Mouse (Mus musculus): ENCODE measurements around the gene Hoxc8. TPM values are rescaled to one million over a fixed set of nuclear protein-coding genes. Genes with fewer than 3 reads are reported as not detected.

The Hoxc8 gene
- polyA plus RNA-seq, 1 experiment = 2.6 TPM

DNA sequence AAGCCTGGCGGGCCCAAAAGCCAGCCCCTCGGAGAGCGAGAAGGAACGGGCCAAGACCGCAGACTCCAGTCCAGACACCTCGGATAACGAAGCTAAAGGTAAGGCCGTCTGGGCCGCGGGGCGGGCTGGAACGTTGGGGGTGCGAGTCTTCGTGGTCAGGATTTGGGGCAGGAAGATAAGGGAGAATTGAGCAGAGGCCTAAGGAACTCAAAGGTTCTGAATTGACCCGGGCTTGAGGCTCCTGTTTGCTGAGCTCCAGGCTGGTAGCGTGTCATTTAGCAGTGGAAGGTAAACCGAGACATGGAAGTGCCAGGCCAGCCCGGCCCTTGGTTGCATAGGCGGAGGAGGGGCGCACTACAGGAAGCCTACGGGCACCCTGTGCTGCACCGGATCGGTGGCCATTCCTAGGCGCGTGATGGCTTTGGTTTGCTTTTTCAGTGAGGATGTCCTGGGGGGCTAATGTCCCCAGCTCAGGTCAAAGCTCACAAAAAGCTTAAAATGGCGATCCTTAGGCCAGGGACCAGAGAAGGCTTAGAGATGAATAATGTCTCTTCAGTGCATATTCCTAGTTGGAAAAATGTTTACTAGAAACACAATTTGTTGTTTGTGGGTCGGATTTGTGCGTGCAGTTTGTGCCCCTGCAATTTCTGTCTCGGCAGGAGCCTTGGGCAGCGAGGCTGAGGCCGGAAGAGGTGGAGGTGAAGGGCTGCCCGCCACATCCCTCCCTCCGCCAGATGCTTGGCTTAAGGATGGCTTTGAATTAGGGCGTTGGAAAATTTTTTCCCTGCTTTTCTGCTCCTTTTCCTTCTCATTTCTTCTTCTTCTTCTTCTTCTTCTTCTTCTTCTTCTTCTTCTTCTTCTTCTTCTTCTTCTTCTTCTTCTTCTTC lies 22.7 kb upstream of the Hoxc8 start:
- 9% methylated on average over 34 of the region's 34 CpGs for WGBS
- H3K4me1 ChIP-seq (ENCODE audit: control insufficient read depth, insufficient read depth, low read length) = no peaks in the 10 kb centered on the region
- H3K27ac ChIP-seq (ENCODE audit: control insufficient read depth, insufficient read depth, low read depth, low read length, poor library complexity) = no peak overlapping the region
- TF ChIP-seq POLR2A (IDR thresholded peaks at IDR 0.05; ENCODE audit: borderline replicate concordance, control insufficient read depth, low read depth, low read length) (no peak), CTCF (IDR thresholded peaks at IDR 0.05; ENCODE audit: control insufficient read depth, insufficient read depth, low read length) (no peak)
- H3K4me3 ChIP-seq (replicated peaks; ENCODE audit: control insufficient read depth, low read depth, low read length) = no peak overlapping the region

DNA sequence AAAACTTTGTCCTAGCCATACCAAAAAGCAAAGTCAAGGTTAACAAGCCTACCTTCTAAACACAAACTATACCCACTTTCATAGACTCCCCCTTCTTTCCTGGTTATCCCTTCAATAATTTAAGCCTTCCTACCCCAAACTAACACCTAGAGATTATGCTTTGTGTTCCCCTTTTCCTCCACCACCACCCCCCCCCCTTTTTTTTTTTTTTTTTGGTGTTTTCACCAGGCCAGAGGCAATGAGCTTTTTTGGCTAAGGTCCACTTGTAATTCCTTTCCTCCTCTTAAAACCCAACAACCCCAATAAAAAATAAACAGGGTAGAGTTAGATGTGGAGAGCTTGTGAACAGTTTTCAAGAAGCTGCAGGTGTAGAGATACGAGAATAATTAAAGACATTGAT lies 21.1 kb upstream of the Hoxc8 start:
- no peaks in the 10 kb centered on the region for H3K4me1 ChIP-seq (ENCODE audit: control insufficient read depth, insufficient read depth, low read length)
- no peak overlapping the region for H3K4me3 ChIP-seq (replicated peaks; ENCODE audit: control insufficient read depth, low read depth, low read length)
- TF ChIP-seq POLR2A (IDR thresholded peaks at IDR 0.05; ENCODE audit: borderline replicate concordance, control insufficient read depth, low read depth, low read length) = no peak
- no peak for TF ChIP-seq CTCF (IDR thresholded peaks at IDR 0.05; ENCODE audit: control insufficient read depth, insufficient read depth, low read length)
- H3K27ac ChIP-seq (ENCODE audit: control insufficient read depth, insufficient read depth, low read depth, low read length, poor library complexity) = no peak overlapping the region
- 44% methylated on average over 1 of the region's 1 CpGs for WGBS

GRCm38 (mm10) chr15:102970740-102971139 lies 19.7 kb upstream of the Hoxc8 start:
- TF ChIP-seq CTCF (IDR thresholded peaks at IDR 0.05; ENCODE audit: control insufficient read depth, insufficient read depth, low read length) = no peak
- no peak for TF ChIP-seq POLR2A (IDR thresholded peaks at IDR 0.05; ENCODE audit: borderline replicate concordance, control insufficient read depth, low read depth, low read length)

DNA sequence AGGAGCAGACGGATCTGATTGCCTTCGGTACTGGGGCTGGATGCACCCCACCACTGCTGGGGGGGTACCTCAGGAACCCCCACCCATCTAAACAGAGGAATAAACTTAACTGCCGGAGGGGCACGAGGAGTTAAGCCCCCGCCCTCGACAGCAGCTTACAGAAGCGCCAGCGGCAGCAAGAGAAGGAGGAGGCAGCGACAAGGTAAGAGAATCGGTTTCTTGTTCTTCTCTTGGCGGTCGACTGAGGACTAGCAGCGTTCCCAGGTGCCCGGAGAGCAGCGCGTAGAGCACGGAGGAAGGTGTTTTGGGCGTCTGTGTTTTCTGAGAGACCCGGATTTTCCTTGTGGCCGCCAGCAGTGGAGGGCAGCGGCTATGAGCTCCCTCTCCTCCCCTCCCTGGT lies 18.2 kb upstream of the Hoxc8 start:
- 4% methylated on average over 21 of the region's 21 CpGs for WGBS
- H3K4me1 ChIP-seq (ENCODE audit: control insufficient read depth, insufficient read depth, low read length) = no peaks in the 10 kb centered on the region
- no peak overlapping the region for H3K27ac ChIP-seq (ENCODE audit: control insufficient read depth, insufficient read depth, low read depth, low read length, poor library complexity)
- TF ChIP-seq POLR2A (IDR thresholded peaks at IDR 0.05; ENCODE audit: borderline replicate concordance, control insufficient read depth, low read depth, low read length) (no peak), CTCF (IDR thresholded peaks at IDR 0.05; ENCODE audit: control insufficient read depth, insufficient read depth, low read length) (no peak)
- H3K4me3 ChIP-seq (replicated peaks; ENCODE audit: control insufficient read depth, low read depth, low read length) = no peak overlapping the region

More at GRCm38 (mm10) chr15:102970740-102971139, 19.7 kb upstream of the Hoxc8 start:
- under 1% methylated on average over 12 of the region's 12 CpGs for WGBS
- H3K27ac ChIP-seq (ENCODE audit: control insufficient read depth, insufficient read depth, low read depth, low read length, poor library complexity) = no peak overlapping the region
- no peaks in the 10 kb centered on the region for H3K4me1 ChIP-seq (ENCODE audit: control insufficient read depth, insufficient read depth, low read length)
- no peak overlapping the region for H3K4me3 ChIP-seq (replicated peaks; ENCODE audit: control insufficient read depth, low read depth, low read length)

- Histone ChIP-seq H3K4me1 (ENCODE audit: control insufficient read depth, insufficient read depth, low read length) (no peaks in the 10 kb centered on the region), H3K4me3 (replicated peaks; ENCODE audit: control insufficient read depth, low read depth, low read length) (no peak overlapping the region), H3K27ac (ENCODE audit: control insufficient read depth, insufficient read depth, low read depth, low read length, poor library complexity) (no peak overlapping the region)
- 8% methylated on average over 6 of the region's 6 CpGs for WGBS
- TF ChIP-seq POLR2A (IDR thresholded peaks at IDR 0.05; ENCODE audit: borderline replicate concordance, control insufficient read depth, low read depth, low read length) = no peak
- TF ChIP-seq CTCF (IDR thresholded peaks at IDR 0.05; ENCODE audit: control insufficient read depth, insufficient read depth, low read length) = no peak
Observed at GRCm38 (mm10) chr15:102972753-102973152, 17.7 kb upstream of the Hoxc8 start.

DNA sequence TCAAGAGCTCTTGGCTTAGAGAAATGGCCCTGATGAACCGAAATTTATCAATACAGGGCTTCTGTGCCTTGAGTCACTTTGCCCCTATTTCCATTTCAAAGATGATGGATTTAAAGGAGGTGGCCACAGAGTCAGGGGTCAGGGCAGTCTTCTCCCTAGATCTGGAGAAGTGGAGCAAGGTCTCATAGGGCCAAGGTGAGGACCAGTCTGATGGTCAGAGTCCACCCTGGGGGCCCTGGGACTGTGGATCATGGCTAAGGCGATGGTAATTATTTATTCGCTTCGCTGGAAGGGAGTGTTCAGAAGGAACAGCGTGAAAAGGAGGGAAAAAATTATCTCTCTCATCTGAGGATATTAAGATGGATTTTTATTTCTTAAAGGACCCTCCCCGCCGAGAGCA lies 15.4 kb upstream of the Hoxc8 start:
- Histone ChIP-seq H3K27ac (ENCODE audit: control insufficient read depth, insufficient read depth, low read depth, low read length, poor library complexity) (no peak overlapping the region), H3K4me3 (replicated peaks; ENCODE audit: control insufficient read depth, low read depth, low read length) (no peak overlapping the region), H3K4me1 (ENCODE audit: control insufficient read depth, insufficient read depth, low read length) (no peaks in the 10 kb centered on the region)
- 17% methylated on average over 7 of the region's 7 CpGs for WGBS
- TF ChIP-seq POLR2A (IDR thresholded peaks at IDR 0.05; ENCODE audit: borderline replicate concordance, control insufficient read depth, low read depth, low read length) (no peak), CTCF (IDR thresholded peaks at IDR 0.05; ENCODE audit: control insufficient read depth, insufficient read depth, low read length) (no peak)

DNA sequence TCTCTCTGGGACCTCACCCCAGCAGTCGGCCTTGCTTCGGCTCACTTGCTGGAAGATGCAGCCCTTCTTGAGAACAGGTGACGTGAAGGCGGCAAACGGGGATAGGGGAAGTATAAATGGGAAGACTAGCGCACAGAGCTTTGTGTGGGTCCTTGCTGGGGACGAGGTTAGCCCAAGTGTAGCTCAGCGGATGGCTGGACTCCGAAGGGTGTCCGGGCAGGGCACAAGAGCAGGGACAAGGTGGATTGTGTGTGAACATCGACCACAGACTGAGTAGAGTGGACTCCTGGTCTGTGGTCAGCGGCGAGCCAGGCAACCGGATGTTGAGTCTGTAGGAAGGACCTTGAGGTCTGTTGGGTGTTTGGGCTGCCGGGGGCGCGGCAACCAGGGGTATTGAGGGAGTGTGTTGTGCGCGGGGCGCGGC lies 14.7 kb upstream of the Hoxc8 start:
- Histone ChIP-seq H3K4me1 (ENCODE audit: control insufficient read depth, insufficient read depth, low read length) (no peaks in the 10 kb centered on the region), H3K4me3 (replicated peaks; ENCODE audit: control insufficient read depth, low read depth, low read length) (no peak overlapping the region), H3K27ac (ENCODE audit: control insufficient read depth, insufficient read depth, low read depth, low read length, poor library complexity) (no peak overlapping the region)
- no peak for TF ChIP-seq CTCF (IDR thresholded peaks at IDR 0.05; ENCODE audit: control insufficient read depth, insufficient read depth, low read length)
- TF ChIP-seq POLR2A (IDR thresholded peaks at IDR 0.05; ENCODE audit: borderline replicate concordance, control insufficient read depth, low read depth, low read length) = no peak
- 4% methylated on average over 21 of the region's 21 CpGs for WGBS

DNA sequence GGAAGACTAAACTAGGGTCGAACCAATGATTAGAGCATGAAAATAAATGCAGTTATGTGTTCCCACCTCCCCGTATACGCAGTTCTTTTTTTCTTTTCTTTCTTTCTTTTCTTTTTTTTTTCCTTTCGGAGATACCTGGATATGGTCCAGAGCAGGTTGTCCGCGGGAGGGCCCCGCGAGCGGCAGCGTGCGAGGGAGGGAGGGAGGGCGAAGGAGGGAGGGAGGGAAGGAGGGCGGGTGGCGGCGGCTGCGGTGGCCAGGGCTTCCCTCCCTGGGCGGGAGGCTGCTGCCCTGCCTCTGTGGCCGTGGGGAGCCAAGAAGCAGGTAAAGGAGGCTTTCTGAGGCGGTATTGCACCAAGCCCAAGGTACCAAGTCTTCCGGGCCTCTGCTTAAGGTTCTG lies 14.2 kb upstream of the Hoxc8 start, which contains the start of gene Hoxc9:
Hoxc9 (plus strand) TSS at position 269 of the 400 bp plus-strand sequence.
- no peak within 1 kb of the TSS for H3K4me3 ChIP-seq (replicated peaks; ENCODE audit: control insufficient read depth, low read depth, low read length)
- no peak within 1 kb of the TSS for H3K27ac ChIP-seq (ENCODE audit: control insufficient read depth, insufficient read depth, low read depth, low read length, poor library complexity)
- WGBS = 3% methylated on average over 12 of the region's 20 CpGs
- TF ChIP-seq POLR2A (IDR thresholded peaks at IDR 0.05; ENCODE audit: borderline replicate concordance, control insufficient read depth, low read depth, low read length) (no peak), CTCF (IDR thresholded peaks at IDR 0.05; ENCODE audit: control insufficient read depth, insufficient read depth, low read length) (no peak)
- no peaks in the 10 kb centered on the region for H3K4me1 ChIP-seq (ENCODE audit: control insufficient read depth, insufficient read depth, low read length)

Measured in bone marrow, adult 2 months (tissue).